Mouse (Mus musculus) lung, postnatal 0 days (tissue): ENCODE results near the gene Tarsl2.

ENCODE experiments used
- CTCF ChIP-seq: IDR thresholded peaks from 2 replicates; pipeline ENCODE4 v1.5.1; 2016; ENCODE audit warnings: antibody characterized with exemption, mild to moderate bottlenecking
- EP300 ChIP-seq: IDR thresholded peaks from 2 replicates; pipeline ENCODE4 v1.6.1; 2016; ENCODE audit warnings: antibody characterized with exemption, mild to moderate bottlenecking, control low read depth

DNA sequence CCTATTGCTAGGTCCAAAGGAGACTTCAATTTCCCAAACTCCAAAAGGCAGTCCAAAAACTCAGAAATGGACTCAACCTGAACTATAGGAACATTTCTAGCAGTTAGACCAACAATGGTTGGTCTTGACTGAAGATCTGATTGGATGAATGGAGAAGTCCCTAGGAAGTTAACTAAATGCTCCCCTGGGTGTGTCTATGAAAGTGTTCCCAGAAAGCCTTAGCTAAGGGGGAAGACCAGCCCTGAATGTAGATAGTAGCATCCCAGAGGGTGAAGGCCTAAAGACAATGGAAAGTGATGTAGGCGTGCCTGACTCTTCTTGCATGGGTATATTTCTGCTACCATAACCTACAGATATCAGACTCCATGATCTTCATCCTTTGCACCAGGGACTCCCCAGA lies 63.8 kb downstream of the Tarsl2 start:
- TF ChIP-seq CTCF (no peak), EP300 (no peak)
